16 mouse cellular contexts compared by ENCODE assay signal in the genomic region with DNA sequence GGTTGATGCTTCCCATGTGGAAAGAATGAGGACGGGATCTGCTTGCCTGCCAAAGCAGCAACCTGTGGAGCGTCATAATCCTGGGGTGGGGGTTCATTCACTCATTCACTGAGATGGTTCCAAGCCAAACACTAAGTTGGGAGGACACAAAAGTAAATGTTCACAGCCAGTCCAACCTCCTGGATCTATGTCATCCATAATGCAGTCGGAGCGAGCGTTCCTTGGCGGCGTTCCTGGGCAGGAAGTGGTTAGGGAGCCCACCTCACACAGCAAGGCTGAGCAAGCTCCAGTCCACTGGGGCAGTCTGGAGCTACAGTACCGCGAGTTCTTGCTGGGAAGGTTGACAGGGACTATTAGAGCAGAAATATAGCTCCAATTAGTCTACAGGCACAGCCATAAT. TPM values are rescaled to one million over a fixed set of nuclear protein-coding genes. Genes with fewer than 3 reads are reported as not detected.
DNase-seq lines count a peak whose midpoint lies in the region; ATAC-seq lines count a peak whose summit lies in the region.
"Had no signal": no experiment of that assay in that cellular context is flagged by ENCODE, and none has a peak within 500 bp of the region (broad histone marks: within the 10 kb centered on the region; RNA-seq: fewer than 3 reads in every experiment).

No protein-coding gene starts in this region.

- H3K9ac ChIP-seq in limb, embryonic 12.5 days (replicated peaks): no peak overlapping the region
- H3K9ac ChIP-seq in stomach, embryonic 14.5 days (replicated peaks; ENCODE audit: low read depth, low read length): no peak overlapping the region
- H3K9ac ChIP-seq: embryonic facial prominence, embryonic 13.5 days; forebrain, embryonic 15.5 days; lung, embryonic 14.5 days had no signal

- H3K4me2 ChIP-seq in limb, embryonic 12.5 days: 0 out of 2 replicates have a peak overlapping the region, but pooled peaks have one; percentile 13
- no peak overlapping the region for H3K4me2 ChIP-seq in stomach, embryonic 14.5 days (replicated peaks; ENCODE audit: low read depth, low read length)
- H3K4me2 ChIP-seq: embryonic facial prominence, embryonic 13.5 days; forebrain, embryonic 15.5 days; lung, embryonic 14.5 days had no signal

- no peaks in the 10 kb centered on the region for H3K27me3 ChIP-seq in heart, embryonic 10.5 days (ENCODE audit: insufficient read depth, poor library complexity, severe bottlenecking)
- no peaks in the 10 kb centered on the region for H3K27me3 ChIP-seq in limb, embryonic 12.5 days
- H3K27me3 ChIP-seq in limb, embryonic 10.5 days (ENCODE audit: low read depth, poor library complexity, severe bottlenecking): no peaks in the 10 kb centered on the region
- no peaks in the 10 kb centered on the region for H3K27me3 ChIP-seq in stomach, embryonic 14.5 days (ENCODE audit: control insufficient read depth, insufficient read depth, low read length)
- H3K27me3 ChIP-seq: embryonic facial prominence, embryonic 13.5 days; forebrain, embryonic 15.5 days had no signal

- peak; percentile 10 for DNase-seq in heart, postnatal 4 days
- no peak for DNase-seq in heart, embryonic 10.5 days (ENCODE audit: low spot score)
- no peak for DNase-seq in limb, embryonic 10.5 days (ENCODE audit: low spot score)
- DNase-seq in cerebellum, postnatal 10 days: no peak
- no peak for DNase-seq in lung, adult 18-20 months
- DNase-seq: adrenal gland, postnatal 25 days; cerebellum, postnatal 36 days; heart, postnatal 14 days; lung, embryonic 14.5 days; right cerebral cortex, adult 18-20 months had no signal

- no peak overlapping the region for H3K27ac ChIP-seq in heart, embryonic 10.5 days
- no peak overlapping the region for H3K27ac ChIP-seq in limb, embryonic 12.5 days
- H3K27ac ChIP-seq in limb, embryonic 10.5 days: no peak overlapping the region
- H3K27ac ChIP-seq in stomach, embryonic 14.5 days (ENCODE audit: low read length): peak overlapping the region; percentile 27; the same call in 1 of the 2 replicates
- H3K27ac ChIP-seq: embryonic facial prominence, embryonic 13.5 days; forebrain, embryonic 15.5 days had no signal

- no peaks in the 10 kb centered on the region for H3K36me3 ChIP-seq in heart, embryonic 10.5 days
- H3K36me3 ChIP-seq in limb, embryonic 12.5 days: no peaks in the 10 kb centered on the region
- H3K36me3 ChIP-seq in limb, embryonic 10.5 days: no peaks in the 10 kb centered on the region
- H3K36me3 ChIP-seq in stomach, embryonic 14.5 days (ENCODE audit: control insufficient read depth, insufficient read depth, low read length): no peaks in the 10 kb centered on the region
- H3K36me3 ChIP-seq: embryonic facial prominence, embryonic 13.5 days; forebrain, embryonic 15.5 days had no signal

- H3K4me3 ChIP-seq in heart, embryonic 10.5 days: no peak overlapping the region
- H3K4me3 ChIP-seq in limb, embryonic 12.5 days (replicated peaks): no peak overlapping the region
- no peak overlapping the region for H3K4me3 ChIP-seq in limb, embryonic 10.5 days
- no peak overlapping the region for H3K4me3 ChIP-seq in stomach, embryonic 14.5 days (ENCODE audit: low read depth, low read length)
- H3K4me3 ChIP-seq: embryonic facial prominence, embryonic 13.5 days; forebrain, embryonic 15.5 days had no signal

- no peak for ATAC-seq in limb, embryonic 12.5 days (ENCODE audit: insufficient number of reproducible peaks, insufficient read depth, low FRiP score, low TSS enrichment, low read depth)
- 0 out of 2 replicates have a peak, but pooled peaks have one; percentile 47 for ATAC-seq in common myeloid progenitor, adult 5-6 weeks (replicated peaks; ENCODE audit: low read depth, poor library complexity, severe bottlenecking)
- ATAC-seq in stomach, embryonic 14.5 days (ENCODE audit: insufficient number of reproducible peaks, insufficient read depth, low FRiP score, low read depth): peak; percentile 88
- ATAC-seq: forebrain, embryonic 15.5 days; inflammation-experienced regulatory T-cells, adult 6 months had no signal

- no peaks in the 10 kb centered on the region for H3K9me3 ChIP-seq in heart, embryonic 10.5 days
- no peaks in the 10 kb centered on the region for H3K9me3 ChIP-seq in limb, embryonic 12.5 days
- no peaks in the 10 kb centered on the region for H3K9me3 ChIP-seq in limb, embryonic 10.5 days (replicated peaks)
- H3K9me3 ChIP-seq in stomach, embryonic 14.5 days (ENCODE audit: control insufficient read depth, low read depth, low read length): no peaks in the 10 kb centered on the region
- H3K9me3 ChIP-seq: embryonic facial prominence, embryonic 13.5 days; forebrain, embryonic 15.5 days had no signal

- WGBS in heart, embryonic 10.5 days: 80% methylated on average over 9 of the region's 9 CpGs
- 60% methylated on average over 9 of the region's 9 CpGs for WGBS in limb, embryonic 12.5 days
- 77% methylated on average over 9 of the region's 9 CpGs for WGBS in limb, embryonic 10.5 days
- 52% methylated on average over 9 of the region's 9 CpGs for WGBS in stomach, embryonic 14.5 days

- H3K4me1 ChIP-seq in heart, embryonic 10.5 days: no peaks in the 10 kb centered on the region
- no peaks in the 10 kb centered on the region; the same call in 1 of the 2 replicates for H3K4me1 ChIP-seq in limb, embryonic 12.5 days (replicated peaks)
- H3K4me1 ChIP-seq in limb, embryonic 10.5 days: peaks cover 7% of the 10 kb centered on the region
- H3K4me1 ChIP-seq in stomach, embryonic 14.5 days (ENCODE audit: control insufficient read depth, insufficient read depth, low read length): no peaks in the 10 kb centered on the region; the same call in 1 of the 2 replicates
- H3K4me1 ChIP-seq: embryonic facial prominence, embryonic 13.5 days; forebrain, embryonic 15.5 days had no signal

RNA-seq across cellular contexts. Expression of a gene that starts 49.6 kb away (rescaled TPM):
- 100 to 1,000 TPM in 1 of 2 experiments, 10 to 100 TPM in 1; 89.3 to 101 TPM for total RNA-seq in heart, postnatal 4 days (2021)
- 25.7 and 46.0 TPM in 2 replicates for polyA plus RNA-seq in heart, embryonic 10.5 days (2016; fragmentation: Nextera tagmentation; extraction: Ambion mirVana)
- polyA plus RNA-seq in limb, embryonic 12.5 days (2016; fragmentation: Nextera tagmentation; extraction: Ambion mirVana): 37.0 and 51.0 TPM in 2 replicates
- 28.2 and 29.4 TPM in 2 replicates for polyA plus RNA-seq in limb, embryonic 10.5 days (2016; fragmentation: Nextera tagmentation; extraction: Ambion mirVana)
- total RNA-seq in common myeloid progenitor, adult 5-6 weeks (2017): 13.8 and 15.4 TPM in 2 replicates
- polyA plus RNA-seq in stomach, embryonic 14.5 days (2014; fragmentation: Nextera tagmentation; extraction: Ambion mirVana): 23.8 and 26.4 TPM in 2 replicates
